Mouse (Mus musculus) brown adipose tissue, adult 24 weeks (tissue): ENCODE data around the gene Gm10719. TPM values are rescaled to one million over a fixed set of nuclear protein-coding genes. Genes with fewer than 3 reads are reported as not detected.
"Not testable (repeated sequence)": the region's sequence is repeated elsewhere in the genome, so short reads cannot be mapped to it uniquely, and the experiment has no call there.

ENCODE experiments used
- H3K27ac ChIP-seq: fragments of 200-500 bp; replicated peaks from 2 replicates; pipeline ENCODE4 v1.5.1; 2012; ENCODE audit warnings: low read depth, mild to moderate bottlenecking, low read length
- H3K4me1 ChIP-seq: fragments of 200-500 bp; 2 replicates; pipeline ENCODE4 v1.6.1; 2012; ENCODE audit warnings: low read length, mixed read lengths; ENCODE audit not compliant: control insufficient read depth, insufficient read depth, insufficient read length
- H3K4me3 ChIP-seq: fragments of 200-500 bp; 2 replicates; pipeline ENCODE4 v1.5.1; 2012; ENCODE audit warnings: low read depth, mild to moderate bottlenecking, low read length, moderate library complexity; ENCODE audit not compliant: insufficient read depth
- polyA plus RNA-seq: library from polyadenylated mRNA; stranded (reverse); fragments of >200 nt; gene quantifications from 2 replicates; pipeline ENCODE4 v1.2.4, GENCODE M21; 2012; ENCODE audit not compliant: missing spikeins, insufficient read depth, insufficient read length

Gene Gm10719
- polyA plus RNA-seq, 1 experiment, result 4.8 TPM

- not testable (repeated sequence) for H3K4me1 ChIP-seq, H3K27ac ChIP-seq, H3K4me3 ChIP-seq
These were observed 2.9 kb downstream of the Gm10719 start for GRCm38 (mm10) chr9:3019835-3020727.

GRCm38 (mm10) chr9:3022316-3023008, 5.3 kb downstream of the Gm10719 start:
- H3K4me3 ChIP-seq, H3K4me1 ChIP-seq, H3K27ac ChIP-seq: not testable (repeated sequence)

- not testable (repeated sequence) for H3K4me3 ChIP-seq, H3K27ac ChIP-seq, H3K4me1 ChIP-seq
These were observed 6.2 kb downstream of the Gm10719 start, which contains the start of gene Gm10718 for GRCm38 (mm10) chr9:3023312-3023984. Gene Gm10718, plus strand, starts transcription at chr9:3023547.

- not testable (repeated sequence) for H3K4me3 ChIP-seq, H3K4me1 ChIP-seq, H3K27ac ChIP-seq
These were observed 6.9 kb downstream of the Gm10719 start for GRCm38 (mm10) chr9:3023985-3024648.

- not testable (repeated sequence) for H3K4me1 ChIP-seq, H3K27ac ChIP-seq, H3K4me3 ChIP-seq
These were observed 7.8 kb downstream of the Gm10719 start, which contains the start of gene Gm10717 for GRCm38 (mm10) chr9:3024912-3025467. Gene Gm10717, plus strand, starts transcription at chr9:3025417.

- H3K27ac ChIP-seq, H3K4me1 ChIP-seq, H3K4me3 ChIP-seq: not testable (repeated sequence)
These were observed 8.4 kb downstream of the Gm10719 start for GRCm38 (mm10) chr9:3025653-3026052.

GRCm38 (mm10) chr9:3026136-3026535, 8.9 kb downstream of the Gm10719 start:
- not testable (repeated sequence) for H3K4me1 ChIP-seq, H3K27ac ChIP-seq, H3K4me3 ChIP-seq

GRCm38 (mm10) chr9:3026741-3027140, 9.5 kb downstream of the Gm10719 start:
- H3K27ac ChIP-seq, H3K4me1 ChIP-seq, H3K4me3 ChIP-seq: not testable (repeated sequence)

GRCm38 (mm10) chr9:3027200-3027599, 10.0 kb downstream of the Gm10719 start:
- H3K27ac ChIP-seq, H3K4me3 ChIP-seq, H3K4me1 ChIP-seq: not testable (repeated sequence)

GRCm38 (mm10) chr9:3029276-3030000, 12.2 kb downstream of the Gm10719 start:
- not testable (repeated sequence) for H3K27ac ChIP-seq, H3K4me1 ChIP-seq

GRCm38 (mm10) chr9:3030677-3031318, 13.6 kb downstream of the Gm10719 start:
- H3K4me1 ChIP-seq, H3K4me3 ChIP-seq, H3K27ac ChIP-seq: not testable (repeated sequence)

More at GRCm38 (mm10) chr9:3029276-3030000, 12.2 kb downstream of the Gm10719 start:
- H3K4me3 ChIP-seq, result not testable (repeated sequence)

- not testable (repeated sequence) for H3K4me1 ChIP-seq, H3K27ac ChIP-seq, H3K4me3 ChIP-seq
These were observed 17.1 kb downstream of the Gm10719 start, which contains the start of gene Gm17535 for GRCm38 (mm10) chr9:3034299-3034698. Gene Gm17535, plus strand, starts transcription at chr9:3034599.

GRCm38 (mm10) chr9:3036577-3036976, 19.4 kb downstream of the Gm10719 start, which contains the start of gene Gm10715:
Gene Gm10715, plus strand, starts transcription at chr9:3036877.
- H3K4me3 ChIP-seq, H3K4me1 ChIP-seq, H3K27ac ChIP-seq: not testable (repeated sequence)
